Mouse (Mus musculus) cerebellum, adult (tissue): Measurements from ENCODE around the gene Thumpd2.

Experiments used
- ATAC-seq: cut with Nextera tagmentation; 2 replicates; pipeline ENCODE4 v1.9.2; 2017; ENCODE audit warnings: mild to moderate bottlenecking, moderate library complexity, mixed read lengths; ENCODE audit not compliant: insufficient number of reproducible peaks, low FRiP score, low TSS enrichment

Gene Thumpd2

GRCm38 (mm10) chr17:81064979-81065311 is at the start of gene Thumpd2:
TSS of gene Thumpd2 (minus strand) at chr17:81065082.
- peak; percentile 93 for ATAC-seq

- no peak for ATAC-seq
These were observed 39.4 kb upstream of the Thumpd2 start for GRCm38 (mm10) chr17:81104237-81104636.

DNA sequence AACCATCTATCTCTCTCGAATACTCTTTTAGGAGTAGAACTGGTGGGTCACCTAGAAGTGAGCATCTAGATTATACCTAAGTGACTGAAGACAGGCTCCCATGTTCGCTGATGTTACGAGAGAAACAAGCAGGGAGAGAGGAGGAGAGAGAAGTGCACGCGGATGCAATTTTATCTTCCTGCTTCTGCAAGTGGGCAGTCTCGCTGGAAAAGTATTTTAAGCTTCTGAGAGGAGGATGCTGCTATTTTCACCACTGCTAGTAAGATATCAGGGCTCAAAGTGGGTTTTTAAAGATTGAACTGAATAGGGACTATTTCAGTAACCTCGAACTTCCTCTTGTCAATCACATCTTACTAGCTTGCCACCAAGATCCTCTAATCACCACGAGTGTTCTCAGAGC is 38.0 kb upstream of the Thumpd2 start:
- no peak for ATAC-seq

GRCm38 (mm10) chr17:81098444-81098843 is 33.6 kb upstream of the Thumpd2 start:
- no peak for ATAC-seq

DNA sequence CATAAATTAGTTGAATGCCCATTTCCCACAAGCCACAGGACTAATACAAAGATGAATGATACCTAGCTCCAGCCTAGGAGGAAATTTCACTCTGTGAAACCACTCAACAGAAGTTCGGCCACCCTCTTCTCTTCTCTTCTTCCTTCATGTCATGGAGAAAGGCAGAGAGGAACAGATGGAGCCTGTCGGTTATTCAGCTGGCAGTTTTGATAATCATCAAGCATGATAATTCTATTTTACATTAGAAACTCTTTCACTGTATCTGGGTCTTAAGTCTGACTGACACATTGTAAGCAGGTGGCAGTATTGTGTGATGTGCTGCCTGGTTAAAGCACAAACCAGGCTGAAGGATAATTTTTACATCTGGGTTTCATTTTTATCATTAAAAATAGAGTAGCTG is 31.6 kb upstream of the Thumpd2 start:
- no peak for ATAC-seq

DNA sequence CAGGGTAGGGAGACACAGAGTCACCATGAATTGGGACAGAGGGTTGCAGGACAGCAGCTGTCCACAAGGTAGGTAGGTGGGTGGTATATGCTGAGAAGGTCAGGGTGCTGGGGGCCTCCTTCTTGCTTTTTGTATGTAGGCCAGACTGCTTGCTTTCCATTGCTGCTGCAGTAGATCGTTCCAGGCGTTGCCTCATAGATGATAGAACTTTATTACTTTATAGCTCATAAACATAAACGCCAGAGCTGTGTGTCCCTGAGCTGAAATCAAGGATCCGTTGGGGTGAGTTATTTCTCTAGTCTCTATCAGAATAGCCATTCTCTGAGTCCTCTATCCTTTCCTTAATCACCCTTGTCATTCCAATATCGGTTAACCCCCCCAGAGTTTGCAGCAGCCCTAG is 27.9 kb upstream of the Thumpd2 start:
- no peak for ATAC-seq

- ATAC-seq, result no peak
These were observed 24.0 kb upstream of the Thumpd2 start for GRCm38 (mm10) chr17:81088866-81089265.

DNA sequence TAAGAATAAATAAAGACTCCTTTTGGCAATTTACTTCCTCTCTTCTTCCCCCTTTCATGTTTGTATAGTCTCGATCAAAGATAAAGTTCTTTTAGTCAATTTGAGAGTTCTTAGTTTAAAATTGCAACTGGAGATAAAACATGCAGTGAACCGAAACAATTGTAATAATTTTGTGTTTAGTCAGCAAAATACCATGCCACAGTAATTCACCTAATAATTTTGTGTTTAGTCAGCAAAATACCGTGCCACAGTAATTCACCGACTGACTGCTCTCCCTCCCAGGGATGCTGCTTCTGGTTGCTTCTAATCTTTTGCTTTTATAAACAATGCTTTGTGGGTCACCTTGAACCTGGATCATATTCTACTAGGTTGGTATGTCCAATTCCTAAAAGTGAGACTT is 22.9 kb upstream of the Thumpd2 start:
- no peak for ATAC-seq

GRCm38 (mm10) chr17:81064279-81064978 is 453 bp downstream of the Thumpd2 start:
- ATAC-seq, result peak; percentile 83

DNA sequence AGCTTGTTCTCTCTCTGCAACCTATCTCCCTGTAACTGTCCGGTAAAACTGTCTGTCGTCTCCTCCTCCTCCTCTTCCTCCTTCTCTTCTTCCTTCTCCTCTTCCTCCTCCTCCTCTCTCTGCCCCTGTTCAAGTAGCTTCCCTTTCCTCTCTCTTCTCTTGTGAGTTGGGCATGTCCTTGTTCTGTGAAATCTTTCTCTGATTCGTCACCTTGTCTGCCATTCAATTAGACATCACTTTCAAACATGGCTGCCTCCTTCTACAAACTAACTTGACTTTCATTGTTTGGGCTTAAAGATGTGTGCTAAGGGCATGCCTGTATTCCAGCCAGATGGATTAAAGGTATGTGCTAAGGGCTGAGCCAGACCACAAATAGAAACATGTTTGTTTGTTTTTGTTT is 1.5 kb downstream of the Thumpd2 start:
- no peak for ATAC-seq

DNA sequence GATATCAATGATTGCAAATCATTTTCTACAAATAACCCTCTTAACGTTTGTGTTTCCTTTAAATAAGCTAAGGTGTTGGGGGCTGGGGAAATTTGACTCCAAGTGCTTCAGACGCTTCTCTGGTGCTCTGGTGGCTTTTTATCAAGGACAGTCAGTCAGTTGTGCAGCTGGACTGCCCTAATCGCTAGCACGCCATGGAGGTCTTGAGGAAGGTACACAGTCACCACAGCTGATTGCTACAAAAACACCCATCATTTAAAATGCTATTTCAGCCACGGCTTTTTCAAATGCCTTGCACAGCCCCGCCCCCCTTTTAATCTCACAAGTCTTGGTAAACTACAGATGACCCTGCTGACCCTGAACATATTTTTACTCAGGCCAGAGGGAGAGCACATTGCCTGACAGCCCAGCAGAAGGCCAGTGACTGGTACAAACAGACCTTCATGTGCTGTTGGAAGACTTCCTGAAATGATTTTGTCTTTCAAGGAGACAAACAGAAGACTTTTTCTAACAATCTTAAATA is 2.5 kb downstream of the Thumpd2 start:
- ATAC-seq, result no peak

GRCm38 (mm10) chr17:81056796-81057381 is 8.0 kb downstream of the Thumpd2 start:
- no peak for ATAC-seq

GRCm38 (mm10) chr17:81056035-81056434 is 8.8 kb downstream of the Thumpd2 start:
- no peak for ATAC-seq

GRCm38 (mm10) chr17:81055522-81055921 is 9.4 kb downstream of the Thumpd2 start:
- no peak for ATAC-seq

DNA sequence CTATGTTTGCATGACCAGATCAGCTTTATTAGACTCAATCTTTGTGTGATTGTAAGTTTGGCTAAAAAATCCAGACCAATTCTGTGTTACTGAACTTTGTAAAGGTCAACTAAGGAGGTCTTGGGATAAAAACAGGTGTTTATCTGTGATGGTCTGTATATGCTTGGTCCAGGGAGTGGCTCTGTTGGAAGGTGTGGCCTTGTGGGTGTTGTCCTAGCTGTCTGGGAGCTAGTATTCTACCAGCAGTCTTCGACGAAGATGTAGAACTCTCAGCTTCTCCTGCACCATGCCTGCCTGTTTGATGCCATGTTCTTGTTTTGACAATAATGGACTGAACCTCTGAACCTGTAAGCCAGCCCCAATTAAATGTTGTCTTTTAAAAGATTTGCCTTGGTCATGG is 11.6 kb downstream of the Thumpd2 start:
- no peak for ATAC-seq

- no peak for ATAC-seq
These were observed 16.8 kb downstream of the Thumpd2 start for GRCm38 (mm10) chr17:81047930-81048564.

DNA sequence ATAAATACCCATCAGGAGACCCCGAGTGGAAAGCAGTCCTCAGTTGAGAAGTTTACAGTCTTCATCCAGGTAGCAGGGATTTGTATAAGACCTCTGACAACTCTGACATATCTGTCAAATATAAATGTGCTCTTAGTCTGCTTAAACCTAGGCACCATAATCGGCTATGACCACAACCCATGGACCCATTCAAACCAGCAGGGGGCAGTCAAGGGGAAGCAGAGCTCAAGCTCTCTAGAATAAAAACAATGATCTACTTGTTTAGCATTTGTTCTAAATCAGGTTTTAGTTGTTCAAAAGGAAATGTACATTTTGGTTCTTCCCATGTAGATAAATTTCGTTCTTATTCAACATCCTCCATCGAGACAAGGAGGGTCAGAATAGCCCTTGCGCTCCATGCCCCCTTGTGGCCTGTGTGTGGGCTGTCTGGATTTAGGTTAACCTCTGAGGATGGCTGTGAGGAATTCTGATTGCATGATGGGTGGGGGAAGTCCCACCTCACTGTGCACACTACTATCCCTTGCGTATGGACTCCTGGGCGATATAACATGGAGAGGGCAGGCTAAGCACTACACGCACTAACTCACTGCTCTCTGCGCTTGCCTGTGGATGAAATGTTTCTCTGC is 19.2 kb downstream of the Thumpd2 start:
- no peak for ATAC-seq

- ATAC-seq, result no peak
These were observed 19.8 kb downstream of the Thumpd2 start for GRCm38 (mm10) chr17:81045115-81045514.

DNA sequence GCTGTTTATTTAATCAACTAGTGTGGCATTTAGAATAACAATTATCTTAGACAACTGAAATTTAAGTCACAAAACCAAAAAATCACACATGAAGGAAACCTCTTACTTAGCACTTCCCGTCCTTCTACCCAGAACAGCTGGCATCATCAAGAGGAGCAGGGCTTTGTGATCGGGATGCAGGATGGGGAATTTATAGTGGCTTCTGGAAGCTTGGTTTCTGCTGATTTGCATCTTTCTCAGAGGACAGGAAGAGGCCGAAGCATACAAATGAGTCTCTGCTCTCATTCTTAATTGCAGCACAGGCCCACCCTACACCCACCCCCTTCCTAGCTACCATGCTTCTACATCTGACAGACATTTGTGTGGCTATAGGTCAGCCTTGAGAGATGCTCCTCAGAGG is 20.5 kb downstream of the Thumpd2 start:
- no peak for ATAC-seq

GRCm38 (mm10) chr17:81041662-81042061 is 23.2 kb downstream of the Thumpd2 start:
- no peak for ATAC-seq

GRCm38 (mm10) chr17:81038707-81039408 is 26.0 kb downstream of the Thumpd2 start:
- no peak for ATAC-seq
